Mouse (Mus musculus) yolk sac, embryonic 10.5 days (tissue): ENCODE data around the gene Naa40.

ENCODE experiments used
- DNase-seq: peaks from one replicate; pipeline ENCODE4 v3.0.0-alpha.2; 2017; ENCODE audit warnings: low spot score

The Naa40 gene

GRCm38 (mm10) chr19:7214484-7214883, 26.5 kb downstream of the Naa40 start:
- no peak for DNase-seq

- DNase-seq: no peak
These were observed 28.0 kb downstream of the Naa40 start for GRCm38 (mm10) chr19:7213010-7213409.

GRCm38 (mm10) chr19:7212216-7212615, 28.8 kb downstream of the Naa40 start:
- no peak for DNase-seq

- DNase-seq: no peak
These were observed 30.9 kb downstream of the Naa40 start for GRCm38 (mm10) chr19:7209907-7210646.

- DNase-seq: peak; percentile 97
These were observed 34.9 kb downstream of the Naa40 start, which contains the start of gene Otub1 for GRCm38 (mm10) chr19:7205753-7206736. TSS of gene Otub1 (minus strand) at chr19:7206316.

- no peak for DNase-seq
These were observed 35.7 kb downstream of the Naa40 start for GRCm38 (mm10) chr19:7205326-7205725.

GRCm38 (mm10) chr19:7204898-7205297, 36.1 kb downstream of the Naa40 start:
- no peak for DNase-seq

GRCm38 (mm10) chr19:7200427-7200826, 40.6 kb downstream of the Naa40 start:
- no peak for DNase-seq

GRCm38 (mm10) chr19:7199089-7199488, 41.9 kb downstream of the Naa40 start:
- no peak for DNase-seq

GRCm38 (mm10) chr19:7197445-7197844, 43.5 kb downstream of the Naa40 start:
- DNase-seq: no peak

- peak; percentile 71 for DNase-seq
These were observed 44.2 kb downstream of the Naa40 start for GRCm38 (mm10) chr19:7196741-7197270.

- DNase-seq: peak; percentile 70
These were observed 44.9 kb downstream of the Naa40 start for GRCm38 (mm10) chr19:7195900-7196728.

GRCm38 (mm10) chr19:7192561-7192967, 48.4 kb downstream of the Naa40 start:
- DNase-seq: peak; percentile 18

GRCm38 (mm10) chr19:7191639-7192038, 49.3 kb downstream of the Naa40 start:
- peak; percentile 67 for DNase-seq

- no peak for DNase-seq
These were observed 50.0 kb downstream of the Naa40 start for GRCm38 (mm10) chr19:7190986-7191385.

- no peak for DNase-seq
These were observed 52.0 kb downstream of the Naa40 start for GRCm38 (mm10) chr19:7189026-7189425.

- DNase-seq: no peak
These were observed 53.8 kb downstream of the Naa40 start for GRCm38 (mm10) chr19:7187157-7187556.

GRCm38 (mm10) chr19:7185715-7186291, 55.2 kb downstream of the Naa40 start:
- DNase-seq: peak; percentile 44

GRCm38 (mm10) chr19:7185059-7185458, 55.9 kb downstream of the Naa40 start:
- DNase-seq: no peak

GRCm38 (mm10) chr19:7183419-7183818, 57.6 kb downstream of the Naa40 start:
- no peak for DNase-seq

GRCm38 (mm10) chr19:7182273-7182949, 58.6 kb downstream of the Naa40 start:
- no peak for DNase-seq
